Mouse (Mus musculus): ENCODE measurements around the gene Lrrc3c.
A peak's percentile ranks its signal among the peaks of the same experiment; 100 is the strongest.

Gene Lrrc3c

GRCm38 (mm10) chr11:98597991-98598390 lies at the start of gene Lrrc3c:
Gene Lrrc3c, plus strand, starts transcription at chr11:98598291.
- no peak for DNase-seq (ENCODE audit: low spot score in 2 of 2)

- no peak for DNase-seq (ENCODE audit: low spot score in 2 of 2)
Observed at GRCm38 (mm10) chr11:98549363-98549762, 48.7 kb upstream of the Lrrc3c start.

- no peak for DNase-seq (ENCODE audit: low spot score in 2 of 2)
Observed at GRCm38 (mm10) chr11:98550311-98550974, 47.6 kb upstream of the Lrrc3c start.

- peak; percentile 92 to 97 for DNase-seq (ENCODE audit: low spot score in 2 of 2)
Observed at GRCm38 (mm10) chr11:98550975-98551828, 46.9 kb upstream of the Lrrc3c start, which contains the start of gene Zpbp2. Gene Zpbp2, plus strand, starts transcription at chr11:98551097.

- DNase-seq (ENCODE audit: low spot score in 2 of 2) = no peak
Observed at GRCm38 (mm10) chr11:98553966-98554365, 44.1 kb upstream of the Lrrc3c start.

GRCm38 (mm10) chr11:98555124-98555700 lies 42.9 kb upstream of the Lrrc3c start:
- no peak for DNase-seq (ENCODE audit: low spot score in 2 of 2)

GRCm38 (mm10) chr11:98560942-98561341 lies 37.1 kb upstream of the Lrrc3c start:
- no peak for DNase-seq (ENCODE audit: low spot score in 2 of 2)

GRCm38 (mm10) chr11:98563025-98563424 lies 35.1 kb upstream of the Lrrc3c start:
- no peak for DNase-seq (ENCODE audit: low spot score in 2 of 2)

GRCm38 (mm10) chr11:98563921-98564414 lies 34.1 kb upstream of the Lrrc3c start:
- no peak for DNase-seq (ENCODE audit: low spot score in 2 of 2)

GRCm38 (mm10) chr11:98568326-98568725 lies 29.8 kb upstream of the Lrrc3c start:
- no peak for DNase-seq (ENCODE audit: low spot score in 2 of 2)

GRCm38 (mm10) chr11:98569461-98569860 lies 28.6 kb upstream of the Lrrc3c start:
- no peak for DNase-seq (ENCODE audit: low spot score in 2 of 2)

GRCm38 (mm10) chr11:98577776-98578175 lies 20.3 kb upstream of the Lrrc3c start:
- no peak for DNase-seq (ENCODE audit: low spot score in 2 of 2)

GRCm38 (mm10) chr11:98580301-98581121 lies 17.6 kb upstream of the Lrrc3c start:
- DNase-seq (ENCODE audit: low spot score in 2 of 2) = peak; percentile 86 to 93

GRCm38 (mm10) chr11:98581286-98582029 lies 16.6 kb upstream of the Lrrc3c start:
- peak; percentile 67 to 76 for DNase-seq (ENCODE audit: low spot score in 2 of 2)

- peak; percentile 63 to 80 for DNase-seq (ENCODE audit: low spot score in 2 of 2)
Observed at GRCm38 (mm10) chr11:98582030-98582388, 16.1 kb upstream of the Lrrc3c start.

- peak; percentile 61 to 77 for DNase-seq (ENCODE audit: low spot score in 2 of 2)
Observed at GRCm38 (mm10) chr11:98582551-98583264, 15.4 kb upstream of the Lrrc3c start.

- peak; percentile 77 to 83 for DNase-seq (ENCODE audit: low spot score in 2 of 2)
Observed at GRCm38 (mm10) chr11:98583265-98583552, 14.9 kb upstream of the Lrrc3c start.

- DNase-seq (ENCODE audit: low spot score in 2 of 2) = peak; percentile 64 to 81
Observed at GRCm38 (mm10) chr11:98583571-98583970, 14.5 kb upstream of the Lrrc3c start.

- no peak for DNase-seq (ENCODE audit: low spot score in 2 of 2)
Observed at GRCm38 (mm10) chr11:98584146-98584545, 13.9 kb upstream of the Lrrc3c start.

- DNase-seq (ENCODE audit: low spot score in 2 of 2) = no peak
Observed at GRCm38 (mm10) chr11:98584629-98585177, 13.4 kb upstream of the Lrrc3c start.

All from spleen, postnatal 4 days (tissue).